Mouse (Mus musculus): ENCODE data around the gene Tbx21. TPM values are rescaled to one million over a fixed set of nuclear protein-coding genes. Genes with fewer than 3 reads are reported as not detected.

Tbx21 gene
- polyA plus RNA-seq, 1 experiment from 2014 or later, result 0.13 TPM

- Histone ChIP-seq H3K4me2 (ENCODE audit: low read length) (peak overlapping the region; percentile 69), H3K27me3 (ENCODE audit: control insufficient read depth, insufficient read depth, low read length) (peaks cover 4% of the 10 kb centered on the region; the same call in 1 of the 2 replicates), H3K36me3 (ENCODE audit: control insufficient read depth, insufficient read depth, low read length) (peaks cover 22% of the 10 kb centered on the region), H3K9ac (replicated peaks; ENCODE audit: low read length) (peak overlapping the region; percentile 64), H3K27ac (replicated peaks; ENCODE audit: low read depth, low read length) (peak overlapping the region; percentile 70), H3K4me1 (ENCODE audit: control insufficient read depth, insufficient read depth, low read length) (peaks cover 26% of the 10 kb centered on the region), H3K9me3 (ENCODE audit: control insufficient read depth, low read length) (no peaks in the 10 kb centered on the region), H3K4me3 (replicated peaks; ENCODE audit: low read depth, low read length) (peak overlapping the region; percentile 35)
- peak; percentile 12; the same call in 1 of the 2 replicates for ATAC-seq (ENCODE audit: low FRiP score, low TSS enrichment)
- DNase-seq, result no peak
- WGBS, result 9% methylated on average over 15 of the region's 15 CpGs
Measured at GRCm38 (mm10) chr11:97139256-97139655, 24.1 kb upstream of the Tbx21 start.

GRCm38 (mm10) chr11:97138554-97139226, 23.6 kb upstream of the Tbx21 start:
- H3K4me2 ChIP-seq (ENCODE audit: low read length), result peak overlapping the region; percentile 69
- peaks cover 26% of the 10 kb centered on the region for H3K4me1 ChIP-seq (ENCODE audit: control insufficient read depth, insufficient read depth, low read length)
- DNase-seq, result peak; percentile 77
- 4% methylated on average over 69 of the region's 69 CpGs for WGBS
- H3K36me3 ChIP-seq (ENCODE audit: control insufficient read depth, insufficient read depth, low read length), result peaks cover 16% of the 10 kb centered on the region
- peak overlapping the region; percentile 35 for H3K4me3 ChIP-seq (replicated peaks; ENCODE audit: low read depth, low read length)
- ATAC-seq (ENCODE audit: low FRiP score, low TSS enrichment), result peak; percentile 60
- peaks cover 4% of the 10 kb centered on the region; the same call in 1 of the 2 replicates for H3K27me3 ChIP-seq (ENCODE audit: control insufficient read depth, insufficient read depth, low read length)
- no peaks in the 10 kb centered on the region for H3K9me3 ChIP-seq (ENCODE audit: control insufficient read depth, low read length)
- H3K9ac ChIP-seq (replicated peaks; ENCODE audit: low read length), result peak overlapping the region; percentile 64
- peak overlapping the region; percentile 70 for H3K27ac ChIP-seq (replicated peaks; ENCODE audit: low read depth, low read length)

GRCm38 (mm10) chr11:97133270-97133669, 18.1 kb upstream of the Tbx21 start:
- Histone ChIP-seq H3K9ac (replicated peaks; ENCODE audit: low read length) (no peak overlapping the region), H3K36me3 (ENCODE audit: control insufficient read depth, insufficient read depth, low read length) (peaks cover 13% of the 10 kb centered on the region; the same call in 1 of the 2 replicates), H3K9me3 (ENCODE audit: control insufficient read depth, low read length) (no peaks in the 10 kb centered on the region), H3K27me3 (ENCODE audit: control insufficient read depth, insufficient read depth, low read length) (0 out of 2 replicates have a peak, but pooled peaks cover 8% of the 10 kb centered on the region), H3K4me1 (ENCODE audit: control insufficient read depth, insufficient read depth, low read length) (peaks cover 10% of the 10 kb centered on the region; the same call in 1 of the 2 replicates), H3K4me3 (replicated peaks; ENCODE audit: low read depth, low read length) (no peak overlapping the region), H3K27ac (replicated peaks; ENCODE audit: low read depth, low read length) (no peak overlapping the region), H3K4me2 (ENCODE audit: low read length) (no peak overlapping the region)
- WGBS, result 66% methylated on average over 5 of the region's 5 CpGs
- no peak for ATAC-seq (ENCODE audit: low FRiP score, low TSS enrichment)
- DNase-seq, result no peak

GRCm38 (mm10) chr11:97132185-97132584, 17.1 kb upstream of the Tbx21 start:
- H3K27me3 ChIP-seq (ENCODE audit: control insufficient read depth, insufficient read depth, low read length), result peaks cover 13% of the 10 kb centered on the region; the same call in 1 of the 2 replicates

GRCm38 (mm10) chr11:97131683-97132082, 16.6 kb upstream of the Tbx21 start:
- ATAC-seq (ENCODE audit: low FRiP score, low TSS enrichment) (no peak), DNase-seq (no peak)
- Histone ChIP-seq H3K4me3 (replicated peaks; ENCODE audit: low read depth, low read length) (no peak overlapping the region), H3K4me1 (ENCODE audit: control insufficient read depth, insufficient read depth, low read length) (peaks cover 4% of the 10 kb centered on the region; the same call in 1 of the 2 replicates), H3K4me2 (ENCODE audit: low read length) (no peak overlapping the region), H3K9me3 (ENCODE audit: control insufficient read depth, low read length) (no peaks in the 10 kb centered on the region), H3K27me3 (ENCODE audit: control insufficient read depth, insufficient read depth, low read length) (peaks cover 13% of the 10 kb centered on the region; the same call in 1 of the 2 replicates), H3K36me3 (ENCODE audit: control insufficient read depth, insufficient read depth, low read length) (peaks cover 2% of the 10 kb centered on the region; the same call in 1 of the 2 replicates), H3K9ac (replicated peaks; ENCODE audit: low read length) (no peak overlapping the region), H3K27ac (replicated peaks; ENCODE audit: low read depth, low read length) (no peak overlapping the region)
- 80% methylated on average over 2 of the region's 2 CpGs for WGBS

More at GRCm38 (mm10) chr11:97132185-97132584, 17.1 kb upstream of the Tbx21 start:
- peaks cover 7% of the 10 kb centered on the region; the same call in 1 of the 2 replicates for H3K36me3 ChIP-seq (ENCODE audit: control insufficient read depth, insufficient read depth, low read length)
- H3K9ac ChIP-seq (replicated peaks; ENCODE audit: low read length), result no peak overlapping the region
- no peak for ATAC-seq (ENCODE audit: low FRiP score, low TSS enrichment)
- H3K4me3 ChIP-seq (replicated peaks; ENCODE audit: low read depth, low read length), result no peak overlapping the region
- no peak overlapping the region for H3K27ac ChIP-seq (replicated peaks; ENCODE audit: low read depth, low read length)
- no peaks in the 10 kb centered on the region for H3K9me3 ChIP-seq (ENCODE audit: control insufficient read depth, low read length)
- H3K4me2 ChIP-seq (ENCODE audit: low read length), result no peak overlapping the region
- DNase-seq, result no peak
- 32% methylated on average over 6 of the region's 6 CpGs for WGBS
- H3K4me1 ChIP-seq (ENCODE audit: control insufficient read depth, insufficient read depth, low read length), result peaks cover 2% of the 10 kb centered on the region; the same call in 1 of the 2 replicates

- no peak for ATAC-seq (ENCODE audit: low FRiP score, low TSS enrichment)
- 84% methylated on average over 7 of the region's 7 CpGs for WGBS
- H3K27ac ChIP-seq (replicated peaks; ENCODE audit: low read depth, low read length), result no peak overlapping the region
- H3K9me3 ChIP-seq (ENCODE audit: control insufficient read depth, low read length), result no peaks in the 10 kb centered on the region
- no peak for DNase-seq
- no peak overlapping the region for H3K4me3 ChIP-seq (replicated peaks; ENCODE audit: low read depth, low read length)
- no peak overlapping the region for H3K4me2 ChIP-seq (ENCODE audit: low read length)
- H3K36me3 ChIP-seq (ENCODE audit: control insufficient read depth, insufficient read depth, low read length), result no peaks in the 10 kb centered on the region
- H3K27me3 ChIP-seq (ENCODE audit: control insufficient read depth, insufficient read depth, low read length), result peaks cover 13% of the 10 kb centered on the region; the same call in 1 of the 2 replicates
- no peak overlapping the region for H3K9ac ChIP-seq (replicated peaks; ENCODE audit: low read length)
- H3K4me1 ChIP-seq (ENCODE audit: control insufficient read depth, insufficient read depth, low read length), result peaks cover 4% of the 10 kb centered on the region; the same call in 1 of the 2 replicates
Measured at GRCm38 (mm10) chr11:97130318-97130717, 15.2 kb upstream of the Tbx21 start.

GRCm38 (mm10) chr11:97128956-97129355, 13.8 kb upstream of the Tbx21 start:
- ATAC-seq (ENCODE audit: low FRiP score, low TSS enrichment) (no peak), DNase-seq (no peak)
- 78% methylated on average over 3 of the region's 3 CpGs for WGBS
- H3K4me1 ChIP-seq (ENCODE audit: control insufficient read depth, insufficient read depth, low read length), result peaks cover 4% of the 10 kb centered on the region; the same call in 1 of the 2 replicates
- no peak overlapping the region for H3K9ac ChIP-seq (replicated peaks; ENCODE audit: low read length)
- peaks cover 13% of the 10 kb centered on the region; the same call in 1 of the 2 replicates for H3K27me3 ChIP-seq (ENCODE audit: control insufficient read depth, insufficient read depth, low read length)
- no peak overlapping the region for H3K27ac ChIP-seq (replicated peaks; ENCODE audit: low read depth, low read length)
- no peak overlapping the region for H3K4me3 ChIP-seq (replicated peaks; ENCODE audit: low read depth, low read length)
- H3K4me2 ChIP-seq (ENCODE audit: low read length), result no peak overlapping the region
- H3K9me3 ChIP-seq (ENCODE audit: control insufficient read depth, low read length), result no peaks in the 10 kb centered on the region
- H3K36me3 ChIP-seq (ENCODE audit: control insufficient read depth, insufficient read depth, low read length), result no peaks in the 10 kb centered on the region

- Histone ChIP-seq H3K4me2 (ENCODE audit: low read length) (peak overlapping the region; percentile 70), H3K27me3 (ENCODE audit: control insufficient read depth, insufficient read depth, low read length) (peaks cover 13% of the 10 kb centered on the region; the same call in 1 of the 2 replicates), H3K4me1 (ENCODE audit: control insufficient read depth, insufficient read depth, low read length) (peaks cover 4% of the 10 kb centered on the region; the same call in 1 of the 2 replicates), H3K36me3 (ENCODE audit: control insufficient read depth, insufficient read depth, low read length) (no peaks in the 10 kb centered on the region), H3K9me3 (ENCODE audit: control insufficient read depth, low read length) (no peaks in the 10 kb centered on the region), H3K27ac (replicated peaks; ENCODE audit: low read depth, low read length) (no peak overlapping the region), H3K4me3 (replicated peaks; ENCODE audit: low read depth, low read length) (peak overlapping the region; percentile 41), H3K9ac (replicated peaks; ENCODE audit: low read length) (peak overlapping the region; percentile 51; the same call in 1 of the 2 replicates)
- no peak for ATAC-seq (ENCODE audit: low FRiP score, low TSS enrichment)
- WGBS, result 18% methylated on average over 19 of the region's 19 CpGs
- no peak for DNase-seq
Measured at GRCm38 (mm10) chr11:97127470-97128223, 12.5 kb upstream of the Tbx21 start.
